Mouse (Mus musculus): ENCODE data around the gene Rbm39. TPM values are rescaled to one million over a fixed set of nuclear protein-coding genes. Genes with fewer than 3 reads are reported as not detected.

The Rbm39 gene
- total RNA-seq (2012; rRNA removed): 212 and 228 TPM in 2 replicates
- 1,000 to 10,000 TPM in 1 of 2 experiments, 100 to 1,000 TPM in 1; 248 to 1,530 TPM for polyA plus RNA-seq (2012; ENCODE audit: insufficient read depth in 1 of 2, insufficient read length in 2 of 2, low read depth in 1 of 2, low replicate concordance in 2 of 2, missing spikeins in 1 of 2)

DNA sequence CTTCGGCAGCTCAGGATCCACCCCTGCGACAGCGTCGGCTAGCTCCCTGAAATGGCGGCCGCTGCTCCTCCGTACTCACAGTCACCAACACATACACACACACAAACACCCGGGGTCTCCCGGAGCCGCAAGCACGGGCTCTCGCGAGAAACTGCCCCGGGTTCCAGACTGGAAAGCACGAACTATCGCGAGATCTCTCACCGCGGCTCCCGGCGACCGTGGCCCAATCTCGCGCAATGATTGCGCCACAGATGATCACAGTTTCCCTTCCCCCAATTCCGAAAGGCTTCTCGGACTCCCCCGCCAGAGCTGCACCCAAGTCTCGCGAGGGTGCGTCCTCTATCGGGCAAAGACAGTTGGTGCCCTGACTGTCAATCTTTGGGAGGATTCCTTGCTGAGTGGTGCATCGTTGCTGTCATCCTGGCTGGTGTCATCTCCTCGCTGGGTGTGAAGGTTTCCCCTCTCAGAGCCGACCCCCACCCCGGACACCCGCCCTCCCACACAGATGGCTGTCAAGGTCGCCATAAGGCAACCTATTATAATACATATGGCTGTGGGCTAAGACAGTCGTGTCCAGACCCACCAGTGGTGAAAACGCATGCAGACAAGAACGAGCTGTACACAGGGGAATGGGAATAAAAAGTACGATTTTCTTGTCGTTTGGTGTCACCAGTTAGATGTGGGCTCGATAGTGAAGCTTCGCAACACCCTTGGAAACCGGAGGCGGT, at the start of gene Rbm39:
Gene Rbm39, minus strand, starts transcription at position 145 of the 728 bp plus-strand sequence.
- DNase-seq (ENCODE audit: low read depth, low spot score): peak; percentile 100
- Histone ChIP-seq H3K9me3 (replicated peaks; ENCODE audit: insufficient read depth, low read length) (no peaks in the 10 kb centered on the region), H3K27me3 (ENCODE audit: control insufficient read depth in 1 of 2, insufficient read depth in 2 of 2, low read length in 2 of 2) (no peaks in the 10 kb centered on the region), H3K36me3 (ENCODE audit: control insufficient read depth in 1 of 2, insufficient read depth in 2 of 2, low read length in 2 of 2) (peaks cover 32 to 37% of the 10 kb centered on the region in 2 experiments), H3K4me1 (ENCODE audit: control insufficient read depth in 1 of 2, insufficient read depth in 2 of 2, low read length in 2 of 2) (peaks cover 3 to 16% of the 10 kb centered on the region in 2 experiments), H3K4me3 (ENCODE audit: control insufficient read depth in 1 of 2, insufficient read depth in 1 of 2, low read depth in 2 of 2, low read length in 2 of 2) (peak within 1 kb of the TSS; percentile 89 to 99), H3K9ac (ENCODE audit: control insufficient read depth, low read depth, low read length, poor library complexity, severe bottlenecking) (peak within 1 kb of the TSS; percentile 99), H3K27ac (ENCODE audit: control insufficient read depth, low read depth, low read length) (peak within 1 kb of the TSS; percentile 98), H3K79me2 (ENCODE audit: control insufficient read depth, insufficient read depth, low read length, poor library complexity) (peaks cover 32% of the 10 kb centered on the region)
- TF ChIP-seq UBTF (IDR thresholded peaks at IDR 0.05; ENCODE audit: borderline replicate concordance, insufficient read depth, low read depth, low read length) (no peak), GATA1 (IDR thresholded peaks at IDR 0.05; ENCODE audit: low read depth, low read length) (peak; percentile 53), NELFE (IDR thresholded peaks at IDR 0.05; ENCODE audit: low read depth, low read length) (peak; percentile 82), GABPA (IDR thresholded peaks at IDR 0.05; ENCODE audit: low read depth, low read length) (no peak), TAL1 (IDR thresholded peaks at IDR 0.05; ENCODE audit: low read length) (peak; percentile 45), NRF1 (IDR thresholded peaks at IDR 0.05; ENCODE audit: insufficient read depth, low read depth, low read length, poor library complexity, severe bottlenecking) (no peak), ZKSCAN1 (IDR thresholded peaks at IDR 0.05; ENCODE audit: low read depth, low read length) (no peak), CHD2 (IDR thresholded peaks at IDR 0.05; ENCODE audit: low read length) (peak; percentile 100), USF2 (IDR thresholded peaks at IDR 0.05; ENCODE audit: borderline replicate concordance in 1 of 2, insufficient read depth in 1 of 2, low read depth in 1 of 2, low read length in 2 of 2) (no peak), EP300 (IDR thresholded peaks at IDR 0.05; ENCODE audit: low read depth in 1 of 2, low read length in 2 of 2) (peak in 1 of 2 experiments; percentile 52; a peak in 2 of 4 replicates), MXI1 (IDR thresholded peaks at IDR 0.05; ENCODE audit: low read depth, low read length) (peak; percentile 79; the same call in 1 of the 2 replicates), KAT2A (conservative IDR thresholded peaks at IDR 0.05; ENCODE audit: low read depth, low read length) (no peak; the same call in 1 of the 2 replicates), TCF12 (IDR thresholded peaks at IDR 0.05; ENCODE audit: low read depth, low read length) (peak; percentile 59), SIN3A (IDR thresholded peaks at IDR 0.05; ENCODE audit: low read length) (peak; percentile 90), ELF1 (IDR thresholded peaks at IDR 0.05; ENCODE audit: low read depth, low read length) (no peak), MAFK (IDR thresholded peaks at IDR 0.05; ENCODE audit: borderline replicate concordance, low read depth, low read length) (no peak), ZNF384 (IDR thresholded peaks at IDR 0.05; ENCODE audit: low read depth, low read length) (no peak), MYC (IDR thresholded peaks at IDR 0.05; ENCODE audit: low read depth, low read length) (no peak; the same call in 1 of the 2 replicates), ETS1 (IDR thresholded peaks at IDR 0.05; ENCODE audit: low read depth, low read length) (peak; percentile 80), MAX (IDR thresholded peaks at IDR 0.05; ENCODE audit: low read length) (peak; percentile 63; the same call in 1 of the 2 replicates), MYB (IDR thresholded peaks at IDR 0.05; ENCODE audit: low read depth, low read length) (0 out of 2 replicates have a peak, but pooled peaks have one; percentile 51), SMC3 (IDR thresholded peaks at IDR 0.05; ENCODE audit: low read depth, low read length) (no peak), POLR2AphosphoS5 (IDR thresholded peaks at IDR 0.05; ENCODE audit: borderline replicate concordance, low read depth, low read length) (no peak; the same call in 1 of the 2 replicates), TBP (IDR thresholded peaks at IDR 0.05; ENCODE audit: low read depth, low read length) (peak; percentile 86), ZMIZ1 (IDR thresholded peaks at IDR 0.05; ENCODE audit: low read depth, low read length) (peak; percentile 80; the same call in 1 of the 2 replicates), MAZ (IDR thresholded peaks at IDR 0.05; ENCODE audit: low read depth, low read length) (peak; percentile 97), JUND (IDR thresholded peaks at IDR 0.05; ENCODE audit: low read depth, low read length) (no peak), BHLHE40 (IDR thresholded peaks at IDR 0.05; ENCODE audit: borderline replicate concordance, low read depth, low read length) (no peak), POLR2AphosphoS2 (IDR thresholded peaks at IDR 0.05; ENCODE audit: low read length) (peak; percentile 93), E2F4 (IDR thresholded peaks at IDR 0.05; ENCODE audit: borderline replicate concordance, low read depth, low read length) (no peak), RCOR1 (IDR thresholded peaks at IDR 0.05; ENCODE audit: low read depth, low read length) (no peak), POLR2A (IDR thresholded peaks at IDR 0.05; ENCODE audit: control insufficient read depth in 1 of 2, insufficient read depth in 1 of 2, low read depth in 1 of 2, low read length in 2 of 2, poor library complexity in 1 of 2) (peak; percentile 84 to 96), ZC3H11A (IDR thresholded peaks at IDR 0.05; ENCODE audit: low read depth, low read length) (no peak), HCFC1 (IDR thresholded peaks at IDR 0.05; ENCODE audit: low read depth, low read length) (peak; percentile 90), USF1 (IDR thresholded peaks at IDR 0.05; ENCODE audit: low read depth, low read length) (no peak), CHD1 (IDR thresholded peaks at IDR 0.05; ENCODE audit: low read depth, low read length) (no peak)
